Mouse (Mus musculus) CH12.LX (cell line): ENCODE measurements at regions not wholly inside any gene's neighbourhood (a gene's known extent, or its start where the extent isn't known, plus 50 kb on each side); places are given as distances from the start of the nearest gene placed in this dataset.

Source experiments
- DNase-seq: peaks from one replicate; pipeline ENCODE4 v3.0.0-alpha.2; 2013; ENCODE audit errors: extremely low read depth
- H3K27ac ChIP-seq: 2 replicates; pipeline ENCODE4 v1.5.1; 2012; ENCODE audit warnings: low read depth, mild to moderate bottlenecking, control low read depth, moderate library complexity; ENCODE audit not compliant: insufficient read depth
- H3K27me3 ChIP-seq: replicated peaks from 2 replicates; pipeline ENCODE3; 2012; ENCODE audit warnings: inconsistent platforms
- H3K36me3 ChIP-seq, 2 experiments: replicated peaks in 1 of 2; 2 replicates each; pipeline versions ENCODE3 to v1.6.1; 2012; ENCODE audit warnings: inconsistent platforms in 1 of 2, low read length in 1 of 2, mild to moderate bottlenecking in 1 of 2, mixed read lengths in 1 of 2, moderate library complexity in 1 of 2; ENCODE audit not compliant: control insufficient read depth in 1 of 2, insufficient read depth in 1 of 2
- H3K4me1 ChIP-seq, 2 experiments: 2 replicates each; pipeline ENCODE4 v1.6.1; 2012; ENCODE audit warnings: inconsistent platforms in 1 of 2, moderate library complexity in 1 of 2; ENCODE audit not compliant: insufficient read depth in 2 of 2, control insufficient read depth in 1 of 2
- H3K4me2 ChIP-seq: 2 replicates; pipeline ENCODE4 v1.6.1; 2012; ENCODE audit warnings: low read depth, mild to moderate bottlenecking, control low read depth; ENCODE audit not compliant: poor library complexity, insufficient read depth, severe bottlenecking
- H3K4me3 ChIP-seq, 3 experiments: fragments of 150-350 bp in 1 of 3; sonication (generic) in 1 of 3; replicated peaks in 1 of 3; 2 replicates each; pipeline versions ENCODE3 to v1.5.1; 2011 to 2012; ENCODE audit warnings: low read depth in 2 of 3, low read length in 2 of 3, mild to moderate bottlenecking in 2 of 3, moderate library complexity in 2 of 3, control low read depth in 1 of 3, improper control_type of control experiment in 1 of 3, inconsistent platforms in 1 of 3, mixed read lengths in 1 of 3; ENCODE audit not compliant: poor library complexity in 1 of 3
- H3K79me2 ChIP-seq: replicated peaks from 2 replicates; pipeline ENCODE4 v1.6.1; 2012; ENCODE audit warnings: mild to moderate bottlenecking, moderate library complexity; ENCODE audit not compliant: control insufficient read depth, poor library complexity, insufficient read depth, severe bottlenecking; ENCODE audit errors: extremely low read depth
- H3K9ac ChIP-seq: 2 replicates; pipeline ENCODE4 v1.6.1; 2012; ENCODE audit warnings: low read depth, mild to moderate bottlenecking, control low read depth, moderate library complexity; ENCODE audit not compliant: insufficient read depth
- H3K9me3 ChIP-seq: replicated peaks from 2 replicates; pipeline ENCODE3; 2012; ENCODE audit warnings: low read length, inconsistent platforms, mixed read lengths
- BHLHE40 ChIP-seq: IDR thresholded peaks from 2 replicates; pipeline ENCODE4 v1.6.1; 2011; ENCODE audit warnings: mild to moderate bottlenecking, low read depth, low read length, improper control_type of control experiment
- CHD1 ChIP-seq: IDR thresholded peaks from 2 replicates; pipeline ENCODE4 v1.6.1; 2012; ENCODE audit warnings: low read depth, low read length, improper control_type of control experiment, inconsistent platforms
- CTCF ChIP-seq, 2 experiments: IDR thresholded peaks in 1 of 2; conservative IDR thresholded peaks in 1 of 2; 2 replicates each; pipeline ENCODE4 v1.5.1; 2011 to 2012; ENCODE audit warnings: low read depth in 2 of 2, low read length in 2 of 2, improper control_type of control experiment in 1 of 2, inconsistent platforms in 1 of 2, mild to moderate bottlenecking in 1 of 2, moderate library complexity in 1 of 2
- IRF4 ChIP-seq: IDR thresholded peaks from 2 replicates; pipeline ENCODE4 v1.6.1; 2014; ENCODE audit warnings: low read depth, mild to moderate bottlenecking, inconsistent platforms, low read length, improper control_type of control experiment
- JUND ChIP-seq: conservative IDR thresholded peaks from 2 replicates; pipeline ENCODE4 v1.6.1; 2011; ENCODE audit warnings: low read depth, low read length, improper control_type of control experiment
- MAFK ChIP-seq: IDR thresholded peaks from 2 replicates; pipeline ENCODE4 v1.6.1; 2011; ENCODE audit warnings: low read length, improper control_type of control experiment; ENCODE audit not compliant: insufficient replicate concordance
- MAX ChIP-seq: IDR thresholded peaks from 2 replicates; pipeline ENCODE4 v1.6.1; 2011; ENCODE audit warnings: low read length, improper control_type of control experiment
- MEF2A ChIP-seq: IDR thresholded peaks from 2 replicates; pipeline ENCODE4 v1.6.1; 2014; ENCODE audit warnings: low read depth, mild to moderate bottlenecking, inconsistent platforms, low read length, improper control_type of control experiment, borderline replicate concordance
- MXI1 ChIP-seq: IDR thresholded peaks from 2 replicates; pipeline ENCODE4 v1.6.1; 2011; ENCODE audit warnings: mild to moderate bottlenecking, low read depth, low read length, improper control_type of control experiment
- MYC ChIP-seq: IDR thresholded peaks from 2 replicates; pipeline ENCODE4 v1.6.1; 2011; ENCODE audit warnings: low read depth, mild to moderate bottlenecking, improper control_type of control experiment, low read length
- NELFE ChIP-seq: IDR thresholded peaks from 2 replicates; pipeline ENCODE4 v1.6.1; 2011; ENCODE audit warnings: low read depth, low read length, improper control_type of control experiment
- PAX5 ChIP-seq: IDR thresholded peaks from 2 replicates; pipeline ENCODE4 v1.6.1; 2012; ENCODE audit warnings: low read length, inconsistent platforms, mixed read lengths
- RAD21 ChIP-seq: IDR thresholded peaks from 2 replicates; pipeline ENCODE4 v1.6.1; 2011; ENCODE audit warnings: low read depth, mild to moderate bottlenecking, low read length, improper control_type of control experiment, moderate library complexity
- SMC3 ChIP-seq: IDR thresholded peaks from 2 replicates; pipeline ENCODE4 v1.6.1; 2011; ENCODE audit warnings: low read depth, low read length, improper control_type of control experiment
- UBTF ChIP-seq: IDR thresholded peaks from 2 replicates; pipeline ENCODE4 v1.6.1; 2012; ENCODE audit warnings: low read depth, mild to moderate bottlenecking, inconsistent platforms, low read length, improper control_type of control experiment, moderate library complexity
- USF1 ChIP-seq: IDR thresholded peaks from 2 replicates; pipeline ENCODE4 v1.6.1; 2014; ENCODE audit warnings: low read depth, mild to moderate bottlenecking, inconsistent platforms, low read length, improper control_type of control experiment
- USF2 ChIP-seq: conservative IDR thresholded peaks from 2 replicates; pipeline ENCODE4 v1.6.1; 2011; ENCODE audit warnings: low read depth, low read length, improper control_type of control experiment
- dilution Hi-C: fragments of 300-500 bp; cut with MboI; formaldehyde crosslinking; loops from 2 replicates; pipeline ENCODE4 v1.14.3; 2020; ENCODE audit warnings: low sequenced_read_pairs; ENCODE audit not compliant: extremely low pct_unique_long_range_greater_than_20kb, extremely low pct_ligation_motif_present
- in situ Hi-C: fragments of 300-500 bp; cut with MboI; formaldehyde crosslinking; loops from 3 replicates; pipeline ENCODE4 v1.14.3; 2019; ENCODE audit warnings: low sequenced_read_pairs, low pct_ligation_motif_present, low pct_unique_long_range_greater_than_20kb, mixed read lengths

GRCm38 (mm10) chr5:102213145-102213544 is 143.4 kb upstream of the Wdfy3 start:
- peak; percentile 58 for DNase-seq
- no peaks in the 10 kb centered on the region for H3K9me3 ChIP-seq
- H3K27me3 ChIP-seq: no peaks in the 10 kb centered on the region
- no peaks in the 10 kb centered on the region for H3K36me3 ChIP-seq
- in situ Hi-C loops: loop anchor here (25.0 kb wide), 1 partner anchor 474 kb away; no protein-coding TSS in a partner anchor
- TF ChIP-seq RAD21 (peak; percentile 54), NELFE (0 out of 2 replicates have a peak, but pooled peaks have one; percentile 21), USF1 (peak; percentile 74), MXI1 (no peak), MAX (peak; percentile 64), BHLHE40 (peak; percentile 50; the same call in 1 of the 2 replicates), USF2 (peak; percentile 65), MYC (0 out of 2 replicates have a peak, but pooled peaks have one; percentile 63), IRF4 (no peak), MAFK (no peak), UBTF (no peak), CTCF (conservative IDR thresholded peaks at IDR 0.05 in 1 of 2, IDR thresholded peaks at IDR 0.05 in 1 of 2; ENCODE audit: low read depth in 2 of 2, low read length in 2 of 2) (peak; percentile 61 to 63), PAX5 (no peak), SMC3 (peak; percentile 59)
- TF ChIP-seq, all 38 proteins: peak for 9
- dilution Hi-C loops: no loop called here
- Histone ChIP-seq H3K4me3 (no peak overlapping the region), H3K9ac (no peak overlapping the region), H3K4me2 (no peak overlapping the region), H3K27ac (no peak overlapping the region), H3K4me1 (peaks cover 0 to 7% of the 10 kb centered on the region in 2 experiments; a peak in 2 of 4 replicates), H3K79me2 (no peaks in the 10 kb centered on the region)

GRCm38 (mm10) chr5:102227131-102227530 is 157.4 kb upstream of the Wdfy3 start:
- dilution Hi-C loops (no loop called here), in situ Hi-C loops (no loop called here)
- no peaks in the 10 kb centered on the region for H3K9me3 ChIP-seq

More at GRCm38 (mm10) chr5:102227131-102227530, 157.4 kb upstream of the Wdfy3 start:
- Histone ChIP-seq H3K79me2 (no peaks in the 10 kb centered on the region), H3K4me2 (no peak overlapping the region), H3K27me3 (no peaks in the 10 kb centered on the region), H3K27ac (no peak overlapping the region), H3K4me1 (no peaks in the 10 kb centered on the region)
- DNase-seq: no peak
- TF ChIP-seq MEF2A: no peak
- no peak for TF ChIP-seq JUND
- TF ChIP-seq MXI1: no peak
- no peak for TF ChIP-seq CTCF (conservative IDR thresholded peaks at IDR 0.05 in 1 of 2, IDR thresholded peaks at IDR 0.05 in 1 of 2; ENCODE audit: low read depth in 2 of 2, low read length in 2 of 2)
- no peak for TF ChIP-seq CHD1
- no peak for TF ChIP-seq PAX5
- TF ChIP-seq, all 38 proteins: peak for 0
- no peak overlapping the region for H3K4me3 ChIP-seq
- no peak overlapping the region for H3K9ac ChIP-seq
- no peaks in the 10 kb centered on the region for H3K36me3 ChIP-seq
